Mouse (Mus musculus) gastrocnemius, postnatal 14 days (tissue): Measurements from ENCODE around the gene Vmn2r91. TPM values are rescaled to one million over a fixed set of nuclear protein-coding genes. Genes with fewer than 3 reads are reported as not detected.
"Not testable (repeated sequence)": the region's sequence is repeated elsewhere in the genome, so short reads cannot be mapped to it uniquely, and the experiment has no call there.

Experiments used
- DNase-seq: peaks from one replicate; pipeline ENCODE4 v3.0.0; 2021; ENCODE audit warnings: mixed read lengths
- intact Hi-C: fragments of 180-260 bp; cut with DNase I; formaldehyde crosslinking; loops from one replicate; pipeline ENCODE4 v1.15.1; 2025; ENCODE audit warnings: low total_unique reads
- long read RNA-seq, 2 experiments: library from polyadenylated mRNA; stranded (forward); transcript quantifications; one replicate each; pipeline ENCODE4 v2.0.0; 2021
- total RNA-seq, 2 experiments: library from RNA; stranded (reverse); gene quantifications; 2 replicates each; pipeline ENCODE4 v1.2.3; 2021

Gene Vmn2r91
- not detected for total RNA-seq
- long read RNA-seq, experiment 1, result 0 reads
- long read RNA-seq, experiment 2, result 0 reads

- intact Hi-C loops, DNase-seq: not testable (repeated sequence)
Observed at GRCm38 (mm10) chr17:18084716-18085115, at the start of gene Vmn2r91. Vmn2r91 (plus strand) TSS chr17:18085016.

GRCm38 (mm10) chr17:18049124-18049523, 35.7 kb upstream of the Vmn2r91 start, which contains the start of gene Vmn2r124:
Vmn2r124 (plus strand) TSS chr17:18049424.
- no peak for DNase-seq
- intact Hi-C loops, result no loop called here

GRCm38 (mm10) chr17:18095626-18096025, 10.8 kb downstream of the Vmn2r91 start:
- DNase-seq, intact Hi-C loops: not testable (repeated sequence)

- intact Hi-C loops, DNase-seq: not testable (repeated sequence)
Observed at GRCm38 (mm10) chr17:18102265-18102664, 17.4 kb downstream of the Vmn2r91 start.

- intact Hi-C loops, DNase-seq: not testable (repeated sequence)
Observed at GRCm38 (mm10) chr17:18151587-18151986, 66.8 kb downstream of the Vmn2r91 start, which contains the start of gene Vmn2r92. Vmn2r92 (plus strand) TSS chr17:18151887.

GRCm38 (mm10) chr17:18161194-18161593, 76.4 kb downstream of the Vmn2r91 start:
- intact Hi-C loops, result not testable (repeated sequence)

More at GRCm38 (mm10) chr17:18161194-18161593, 76.4 kb downstream of the Vmn2r91 start:
- DNase-seq, result not testable (repeated sequence)

Other genes with a start within 250 kb of the Vmn2r91 start
- gene Has1, start 229.8 kb upstream of the Vmn2r91 start, total RNA-seq, result under 1 TPM in 1 of 2 experiments, not detected in 1; 0.09 TPM
- not detected for gene Fpr1, start 201.1 kb upstream of the Vmn2r91 start, total RNA-seq
- not detected for gene Fpr2, start 197.2 kb upstream of the Vmn2r91 start, total RNA-seq
- gene Fpr3, start 197.2 kb upstream of the Vmn2r91 start, total RNA-seq, result not detected
- gene Fpr-rs4, start 63.3 kb upstream of the Vmn2r91 start, total RNA-seq, result not detected
- gene Vmn2r124, start 35.6 kb upstream of the Vmn2r91 start, total RNA-seq, result not detected
- not detected for gene Vmn2r92, start 66.9 kb downstream of the Vmn2r91 start, total RNA-seq
- gene Vmn2r94, start 192.7 kb downstream of the Vmn2r91 start, total RNA-seq, result not detected
- not detected for gene Vmn2r93, start 213.1 kb downstream of the Vmn2r91 start, total RNA-seq